Mouse (Mus musculus) heart, adult 2 months (tissue): Measurements from ENCODE around the gene Lrrc7. TPM values are rescaled to one million over a fixed set of nuclear protein-coding genes. Genes with fewer than 3 reads are reported as not detected.

Source experiments
- DNase-seq, 2 experiments: peaks; one replicate each; pipeline ENCODE4 v3.0.0; 2021
- H3K27ac ChIP-seq: fragments of 200-600 bp; 2 replicates; pipeline ENCODE4 v1.8.1; 2022
- H3K27me3 ChIP-seq: fragments of 200-500 bp; 2 replicates; pipeline ENCODE4 v1.6.1; 2012; ENCODE audit warnings: mild to moderate bottlenecking, low read length, inconsistent platforms, mixed read lengths; ENCODE audit not compliant: control insufficient read depth, insufficient read depth
- H3K36me3 ChIP-seq: fragments of 200-500 bp; 2 replicates; pipeline ENCODE4 v1.6.1; 2012; ENCODE audit warnings: low read length, inconsistent platforms; ENCODE audit not compliant: control insufficient read depth, insufficient read depth
- H3K4me1 ChIP-seq: fragments of 200-500 bp; 2 replicates; pipeline ENCODE4 v1.6.1; 2011; ENCODE audit warnings: low read length; ENCODE audit not compliant: control insufficient read depth, insufficient read depth
- H3K4me3 ChIP-seq: fragments of 200-600 bp; 2 replicates; pipeline ENCODE4 v1.8.1; 2022
- H3K79me2 ChIP-seq: fragments of 200-500 bp; replicated peaks from 2 replicates; pipeline ENCODE4 v1.6.1; 2012; ENCODE audit warnings: mild to moderate bottlenecking, inconsistent platforms, low read length, moderate library complexity, mixed read lengths; ENCODE audit not compliant: control insufficient read depth, insufficient read depth
- H3K9ac ChIP-seq: fragments of 200-500 bp; 2 replicates; pipeline ENCODE4 v1.6.1; 2012; ENCODE audit warnings: low read depth, mild to moderate bottlenecking, control low read depth, inconsistent platforms, low read length, mixed read lengths
- CTCF ChIP-seq: fragments of 200-600 bp; IDR thresholded peaks from 2 replicates; pipeline ENCODE4 v1.8.1; 2022; ENCODE audit warnings: antibody characterized with exemption, mild to moderate bottlenecking, moderate library complexity
- EP300 ChIP-seq: fragments of 200-500 bp; IDR thresholded peaks from 2 replicates; pipeline ENCODE4 v1.6.1; 2011; ENCODE audit warnings: low read depth, low read length, control low read depth; ENCODE audit not compliant: insufficient read depth
- POLR2A ChIP-seq: fragments of 200-500 bp; IDR thresholded peaks from 2 replicates; pipeline ENCODE4 v1.6.1; 2011; ENCODE audit warnings: mild to moderate bottlenecking, low read depth, low read length, control low read depth; ENCODE audit not compliant: insufficient read depth
- WGBS: fragments of 180-500 bp; shearing (Covaris S2); methylation state at CpG from one replicate; pipeline ENCODE4 v1.1.7; 2018; 5-methylcytosine and 5-hydroxymethylcytosine counted together
- intact Hi-C: fragments of 180-260 bp; cut with DNase I; formaldehyde crosslinking; loops from one replicate; pipeline ENCODE4 v1.15.1; 2025
- polyA plus RNA-seq: library from polyadenylated mRNA; depleted of rRNA; stranded (reverse); fragments of >200 nt; gene quantifications from 2 replicates; pipeline ENCODE4 v1.2.3, GENCODE M21; 2012
- total RNA-seq, 2 experiments: library from RNA; stranded (reverse); gene quantifications; 2 replicates each; pipeline ENCODE4 v1.2.3; 2021

The Lrrc7 gene
- total and polyA plus RNA-seq, 3 experiments = 0.11 TPM; not detected in 2

- H3K27ac ChIP-seq = no peak overlapping the region
- H3K27me3 ChIP-seq = no peaks in the 10 kb centered on the region
- TF ChIP-seq POLR2A (no peak), CTCF (no peak), EP300 (no peak)
- 70% methylated on average over 9 of the region's 9 CpGs for WGBS
- H3K9ac ChIP-seq = no peak overlapping the region
- no peaks in the 10 kb centered on the region for H3K4me1 ChIP-seq
- DNase-seq = no peak
- intact Hi-C loops = no loop called here
- no peak overlapping the region for H3K4me3 ChIP-seq
- H3K36me3 ChIP-seq = no peaks in the 10 kb centered on the region
- no peaks in the 10 kb centered on the region for H3K79me2 ChIP-seq
These were observed 493.3 kb downstream of the Lrrc7 start for GRCm38 (mm10) chr3:158068613-158069263.

GRCm38 (mm10) chr3:158067916-158068315 is 494.1 kb downstream of the Lrrc7 start:
- Histone ChIP-seq H3K79me2 (no peaks in the 10 kb centered on the region), H3K27me3 (no peaks in the 10 kb centered on the region), H3K4me3 (no peak overlapping the region), H3K36me3 (no peaks in the 10 kb centered on the region), H3K27ac (no peak overlapping the region), H3K4me1 (no peaks in the 10 kb centered on the region), H3K9ac (no peak overlapping the region)
- DNase-seq = no peak
- 84% methylated on average over 7 of the region's 7 CpGs for WGBS
- TF ChIP-seq CTCF (no peak), POLR2A (no peak), EP300 (no peak)
- intact Hi-C loops = no loop called here

- no peaks in the 10 kb centered on the region for H3K79me2 ChIP-seq
- TF ChIP-seq CTCF = no peak
- no peak for TF ChIP-seq POLR2A
- no peak for TF ChIP-seq EP300
- no peak overlapping the region for H3K9ac ChIP-seq
- no peaks in the 10 kb centered on the region for H3K4me1 ChIP-seq
- H3K4me3 ChIP-seq = no peak overlapping the region
- DNase-seq = no peak
- 96% methylated on average over 2 of the region's 2 CpGs for WGBS
- no peaks in the 10 kb centered on the region for H3K27me3 ChIP-seq
- intact Hi-C loops = no loop called here
- no peak overlapping the region for H3K27ac ChIP-seq
- H3K36me3 ChIP-seq = no peaks in the 10 kb centered on the region
These were observed 496.8 kb downstream of the Lrrc7 start for GRCm38 (mm10) chr3:158065256-158065655.

- no peak overlapping the region for H3K4me3 ChIP-seq
- no peaks in the 10 kb centered on the region for H3K79me2 ChIP-seq
- no peak overlapping the region for H3K9ac ChIP-seq
- DNase-seq = no peak
- intact Hi-C loops = no loop called here
- 89% methylated on average over 5 of the region's 5 CpGs for WGBS
- no peaks in the 10 kb centered on the region for H3K36me3 ChIP-seq
- H3K4me1 ChIP-seq = no peaks in the 10 kb centered on the region
- no peaks in the 10 kb centered on the region for H3K27me3 ChIP-seq
- no peak overlapping the region for H3K27ac ChIP-seq
- TF ChIP-seq EP300 (no peak), CTCF (no peak), POLR2A (no peak)
These were observed 500.1 kb downstream of the Lrrc7 start for GRCm38 (mm10) chr3:158061811-158062523.

GRCm38 (mm10) chr3:158060621-158061291 is 501.3 kb downstream of the Lrrc7 start:
- no peaks in the 10 kb centered on the region for H3K4me1 ChIP-seq
- no peak overlapping the region for H3K9ac ChIP-seq
- H3K27me3 ChIP-seq = no peaks in the 10 kb centered on the region
- DNase-seq = no peak
- intact Hi-C loops = no loop called here
- no peak for TF ChIP-seq POLR2A
- TF ChIP-seq EP300 = no peak
- TF ChIP-seq CTCF = no peak
- WGBS = 90% methylated on average over 2 of the region's 2 CpGs
- H3K36me3 ChIP-seq = no peaks in the 10 kb centered on the region
- no peak overlapping the region for H3K27ac ChIP-seq
- no peak overlapping the region for H3K4me3 ChIP-seq
- H3K79me2 ChIP-seq = no peaks in the 10 kb centered on the region

GRCm38 (mm10) chr3:158049508-158049907 is 512.5 kb downstream of the Lrrc7 start:
- WGBS = 83% methylated on average over 2 of the region's 2 CpGs
- H3K27me3 ChIP-seq = no peaks in the 10 kb centered on the region
- intact Hi-C loops = no loop called here
- no peak overlapping the region for H3K9ac ChIP-seq
- no peaks in the 10 kb centered on the region for H3K79me2 ChIP-seq
- no peaks in the 10 kb centered on the region for H3K36me3 ChIP-seq
- H3K27ac ChIP-seq = no peak overlapping the region
- H3K4me1 ChIP-seq = no peaks in the 10 kb centered on the region
- TF ChIP-seq POLR2A = no peak
- no peak overlapping the region for H3K4me3 ChIP-seq
- no peak for DNase-seq
